Mouse (Mus musculus) hindbrain, embryonic 13.5 days (tissue): ENCODE data around the gene Klf12. TPM values are rescaled to one million over a fixed set of nuclear protein-coding genes. Genes with fewer than 3 reads are reported as not detected.

Source experiments
- ATAC-seq: fragments of 200-750 bp; cut with Nextera tagmentation; 2 replicates; pipeline ENCODE4 v1.8.0; 2017; ENCODE audit warnings: moderate TSS enrichment; ENCODE audit not compliant: low FRiP score
- H3K27ac ChIP-seq: fragments of 300-500 bp; sonication (generic); 2 replicates; pipeline ENCODE4 v1.5.1; 2015; ENCODE audit warnings: inconsistent platforms, mild to moderate bottlenecking, moderate library complexity
- H3K27me3 ChIP-seq: fragments of 300-500 bp; sonication (generic); 2 replicates; pipeline ENCODE4 v1.6.1; 2015; ENCODE audit warnings: mild to moderate bottlenecking, inconsistent platforms
- H3K36me3 ChIP-seq: fragments of 300-500 bp; sonication (generic); 2 replicates; pipeline ENCODE4 v1.6.1; 2015; ENCODE audit warnings: mild to moderate bottlenecking, inconsistent platforms
- H3K4me1 ChIP-seq: fragments of 300-500 bp; sonication (generic); replicated peaks from 2 replicates; pipeline ENCODE4 v1.6.1; 2015; ENCODE audit warnings: inconsistent platforms
- H3K4me2 ChIP-seq: fragments of 300-500 bp; sonication (generic); 2 replicates; pipeline ENCODE4 v1.6.1; 2015; ENCODE audit warnings: inconsistent platforms, mild to moderate bottlenecking, moderate library complexity
- H3K4me3 ChIP-seq: fragments of 300-500 bp; sonication (generic); 2 replicates; pipeline ENCODE4 v1.5.1; 2015; ENCODE audit warnings: mild to moderate bottlenecking, inconsistent platforms
- H3K9ac ChIP-seq: fragments of 300-500 bp; sonication (generic); 2 replicates; pipeline ENCODE4 v1.6.1; 2015; ENCODE audit warnings: mild to moderate bottlenecking, inconsistent platforms
- H3K9me3 ChIP-seq: fragments of 300-500 bp; sonication (generic); 2 replicates; pipeline ENCODE4 v1.6.1; 2016; ENCODE audit warnings: inconsistent platforms
- WGBS: fragments of 180-500 bp; shearing (Covaris S2); methylation state at CpG from one replicate; pipeline ENCODE4 v1.1.7; 2015; 5-methylcytosine and 5-hydroxymethylcytosine counted together
- polyA plus RNA-seq: library from polyadenylated mRNA; unstranded; fragments of >200 nt; fragmentation: Nextera tagmentation; extraction: Ambion mirVana; gene quantifications from 2 replicates; pipeline ENCODE4 v1.2.1, GENCODE M21; 2015

The Klf12 gene
- polyA plus RNA-seq, 1 experiment from 2014 or later: 49.0 TPM

DNA sequence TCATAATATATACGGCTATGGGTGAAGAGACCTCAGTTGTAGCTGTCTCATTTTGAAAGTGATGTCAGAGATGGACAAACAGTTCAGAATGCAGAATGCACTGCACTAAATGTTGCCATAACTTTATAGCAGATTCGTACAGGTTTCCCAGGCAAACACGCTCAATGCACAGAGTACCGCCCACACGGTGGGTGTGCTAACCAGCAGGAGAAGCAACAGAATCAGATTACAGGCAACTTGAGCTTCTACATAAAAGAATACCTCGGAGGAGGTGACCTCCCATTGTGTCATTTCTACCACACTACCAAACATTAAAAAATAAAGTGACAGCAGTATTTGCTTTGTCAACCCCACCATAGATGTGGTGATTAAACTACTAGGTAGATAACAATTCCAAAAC is 171.1 kb downstream of the Klf12 start:
- Histone ChIP-seq H3K9me3 (no peaks in the 10 kb centered on the region), H3K4me3 (no peak overlapping the region), H3K4me2 (no peak overlapping the region), H3K36me3 (no peaks in the 10 kb centered on the region), H3K9ac (no peak overlapping the region), H3K4me1 (peaks cover 15% of the 10 kb centered on the region; the same call in 1 of the 2 replicates), H3K27ac (no peak overlapping the region), H3K27me3 (no peaks in the 10 kb centered on the region)
- WGBS: 53% methylated on average over 6 of the region's 6 CpGs
- no peak for ATAC-seq

DNA sequence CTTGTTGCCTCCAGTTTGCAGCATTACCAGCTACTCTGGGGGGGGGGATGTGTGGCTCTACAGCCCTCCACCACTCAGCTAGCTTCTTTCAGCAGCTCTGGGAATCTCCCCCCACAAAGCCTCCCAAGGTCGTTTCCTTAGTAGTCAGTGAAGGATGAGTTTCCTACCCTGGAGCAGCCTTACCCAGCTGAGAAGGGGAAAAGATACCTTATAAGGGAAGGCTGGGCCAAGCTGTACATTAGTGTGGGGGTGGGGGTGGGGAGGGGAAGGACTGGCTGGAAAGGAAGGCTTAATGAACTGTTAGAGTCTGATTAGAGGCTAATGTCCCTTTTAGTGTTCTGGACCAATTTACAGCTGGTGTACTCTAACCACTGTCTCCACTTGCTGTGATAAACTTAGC is 172.7 kb downstream of the Klf12 start:
- ATAC-seq: peak; percentile 49; the same call in 1 of the 2 replicates

DNA sequence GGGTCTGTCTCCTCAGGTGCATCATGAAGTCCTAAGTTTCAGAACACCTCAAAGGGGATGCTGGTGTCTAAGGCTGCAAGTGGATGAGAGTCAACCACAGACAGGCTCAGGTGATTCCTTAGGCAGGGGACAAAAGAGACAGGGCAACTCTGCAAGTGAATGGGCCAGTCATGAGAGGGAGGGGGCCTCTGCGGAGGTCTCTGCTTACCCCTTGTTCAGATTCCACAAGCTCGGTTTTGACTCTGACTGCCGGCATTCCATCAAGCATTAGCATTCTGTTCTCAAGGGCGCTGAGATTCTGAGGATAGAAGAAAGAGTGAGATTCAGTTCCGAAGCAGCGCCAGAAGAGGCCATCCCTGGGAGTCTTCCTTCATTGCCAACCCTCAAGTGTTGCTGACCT is 174.9 kb downstream of the Klf12 start:
- Histone ChIP-seq H3K27ac (no peak overlapping the region), H3K36me3 (no peaks in the 10 kb centered on the region), H3K9me3 (no peaks in the 10 kb centered on the region), H3K4me2 (no peak overlapping the region), H3K4me3 (no peak overlapping the region), H3K9ac (no peak overlapping the region), H3K27me3 (no peaks in the 10 kb centered on the region), H3K4me1 (peaks cover 27% of the 10 kb centered on the region)
- WGBS: 20% methylated on average over 6 of the region's 6 CpGs
- no peak for ATAC-seq

More for the DNA sequence above, 172.7 kb downstream of the Klf12 start:
- Histone ChIP-seq H3K4me1 (peaks cover 15% of the 10 kb centered on the region; the same call in 1 of the 2 replicates), H3K36me3 (no peaks in the 10 kb centered on the region), H3K9ac (no peak overlapping the region), H3K27ac (no peak overlapping the region), H3K4me3 (no peak overlapping the region), H3K4me2 (no peak overlapping the region), H3K9me3 (no peaks in the 10 kb centered on the region), H3K27me3 (no peaks in the 10 kb centered on the region)
- WGBS: 4% methylated on average over 1 of the region's 1 CpGs

DNA sequence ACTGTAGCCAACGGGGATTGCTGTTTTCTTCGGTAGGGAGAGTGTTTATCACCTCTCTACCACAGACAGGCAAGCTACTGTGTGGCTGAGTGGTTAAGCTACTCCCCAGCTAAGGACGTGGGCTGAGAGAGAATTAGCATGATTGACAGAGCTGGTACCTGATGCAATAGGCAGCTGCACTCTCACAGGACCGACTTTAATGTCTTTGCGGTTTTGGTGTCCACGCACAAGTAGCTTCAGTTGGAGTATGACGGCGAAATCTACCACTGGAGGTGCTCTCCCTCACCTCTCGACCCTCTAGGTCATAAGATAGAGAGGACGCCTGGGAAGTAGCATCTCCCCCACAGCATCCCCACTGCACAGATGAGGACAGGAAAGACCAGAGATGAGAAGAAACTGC is 178.9 kb downstream of the Klf12 start:
- H3K9me3 ChIP-seq: no peaks in the 10 kb centered on the region
- no peak for ATAC-seq
- no peak overlapping the region for H3K9ac ChIP-seq
- H3K36me3 ChIP-seq: no peaks in the 10 kb centered on the region
- peaks cover 34% of the 10 kb centered on the region for H3K4me1 ChIP-seq
- no peaks in the 10 kb centered on the region for H3K27me3 ChIP-seq
- H3K4me3 ChIP-seq: no peak overlapping the region
- no peak overlapping the region for H3K27ac ChIP-seq
- 75% methylated on average over 10 of the region's 10 CpGs for whole genome bisulfite sequencing
- H3K4me2 ChIP-seq: no peak overlapping the region

- H3K36me3 ChIP-seq: no peaks in the 10 kb centered on the region
- peaks cover 32% of the 10 kb centered on the region for H3K4me1 ChIP-seq
- peak; percentile 41; the same call in 1 of the 2 replicates for ATAC-seq
- 54% methylated on average over 12 of the region's 12 CpGs for WGBS
- no peak overlapping the region for H3K4me3 ChIP-seq
- H3K27ac ChIP-seq: peak overlapping the region; percentile 52
- no peaks in the 10 kb centered on the region for H3K9me3 ChIP-seq
- no peak overlapping the region; the same call in 1 of the 2 replicates for H3K4me2 ChIP-seq
- no peak overlapping the region for H3K9ac ChIP-seq
- H3K27me3 ChIP-seq: no peaks in the 10 kb centered on the region
These were observed 179.7 kb downstream of the Klf12 start for GRCm38 (mm10) chr14:100104818-100105217.

- Histone ChIP-seq H3K27me3 (no peaks in the 10 kb centered on the region), H3K4me3 (no peak overlapping the region), H3K4me2 (no peak overlapping the region), H3K4me1 (peaks cover 28% of the 10 kb centered on the region), H3K36me3 (no peaks in the 10 kb centered on the region), H3K9me3 (no peaks in the 10 kb centered on the region), H3K27ac (peak overlapping the region; percentile 52), H3K9ac (no peak overlapping the region)
- peak; percentile 55; the same call in 1 of the 2 replicates for ATAC-seq
- WGBS: 42% methylated on average over 6 of the region's 6 CpGs
These were observed 180.7 kb downstream of the Klf12 start for GRCm38 (mm10) chr14:100103818-100104217.

GRCm38 (mm10) chr14:100097208-100098189 is 187.0 kb downstream of the Klf12 start:
- no peaks in the 10 kb centered on the region for H3K9me3 ChIP-seq
- no peaks in the 10 kb centered on the region for H3K36me3 ChIP-seq
- no peaks in the 10 kb centered on the region for H3K27me3 ChIP-seq
- 72% methylated on average over 10 of the region's 10 CpGs for WGBS
- H3K9ac ChIP-seq: no peak overlapping the region
- peaks cover 7% of the 10 kb centered on the region for H3K4me1 ChIP-seq
- H3K27ac ChIP-seq: no peak overlapping the region
- no peak overlapping the region for H3K4me2 ChIP-seq
- ATAC-seq: no peak
- H3K4me3 ChIP-seq: no peak overlapping the region

GRCm38 (mm10) chr14:100095730-100096129 is 188.7 kb downstream of the Klf12 start:
- 85% methylated on average over 3 of the region's 3 CpGs for WGBS
- ATAC-seq: no peak
- Histone ChIP-seq H3K4me3 (no peak overlapping the region), H3K27me3 (no peaks in the 10 kb centered on the region), H3K27ac (no peak overlapping the region), H3K9ac (no peak overlapping the region), H3K36me3 (no peaks in the 10 kb centered on the region), H3K4me2 (no peak overlapping the region), H3K4me1 (peaks cover 7% of the 10 kb centered on the region), H3K9me3 (no peaks in the 10 kb centered on the region)

- no peak overlapping the region for H3K4me2 ChIP-seq
- no peaks in the 10 kb centered on the region for H3K9me3 ChIP-seq
- 92% methylated on average over 1 of the region's 1 CpGs for WGBS
- no peak for ATAC-seq
- H3K27me3 ChIP-seq: no peaks in the 10 kb centered on the region
- H3K4me1 ChIP-seq: no peaks in the 10 kb centered on the region
- H3K36me3 ChIP-seq: no peaks in the 10 kb centered on the region
- H3K4me3 ChIP-seq: no peak overlapping the region
- H3K27ac ChIP-seq: no peak overlapping the region
- H3K9ac ChIP-seq: no peak overlapping the region
These were observed 194.0 kb downstream of the Klf12 start for GRCm38 (mm10) chr14:100090517-100090916.

DNA sequence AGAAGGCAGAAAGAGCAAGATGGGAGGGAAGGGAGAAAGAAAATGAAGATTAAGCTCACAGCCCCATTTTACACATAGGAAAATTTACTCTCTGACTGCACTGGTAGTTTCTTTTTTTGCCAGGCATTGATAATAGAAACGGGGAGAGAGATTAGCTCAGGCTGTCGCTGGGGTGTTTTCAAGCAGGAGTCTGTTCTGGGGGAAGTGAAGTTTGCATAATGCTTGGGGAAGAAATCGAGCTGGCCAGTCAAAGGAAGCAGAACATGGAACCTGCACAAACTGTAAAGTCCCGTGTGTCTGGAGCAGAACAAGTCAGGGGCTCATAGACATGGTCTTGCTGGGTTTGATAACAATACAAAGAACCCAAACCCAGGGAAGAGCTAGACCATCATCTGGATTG is 204.9 kb downstream of the Klf12 start:
- no peaks in the 10 kb centered on the region for H3K9me3 ChIP-seq
- no peak overlapping the region for H3K4me2 ChIP-seq
- H3K36me3 ChIP-seq: no peaks in the 10 kb centered on the region
- H3K4me1 ChIP-seq: peaks cover 8% of the 10 kb centered on the region; the same call in 1 of the 2 replicates
- H3K4me3 ChIP-seq: no peak overlapping the region
- 85% methylated on average over 4 of the region's 4 CpGs for WGBS
- H3K27me3 ChIP-seq: no peaks in the 10 kb centered on the region
- ATAC-seq: no peak
- no peak overlapping the region for H3K9ac ChIP-seq
- H3K27ac ChIP-seq: no peak overlapping the region

GRCm38 (mm10) chr14:100072431-100073195 is 211.9 kb downstream of the Klf12 start:
- Histone ChIP-seq H3K9me3 (no peaks in the 10 kb centered on the region), H3K36me3 (no peaks in the 10 kb centered on the region), H3K4me2 (no peak overlapping the region), H3K4me3 (no peak overlapping the region), H3K27me3 (no peaks in the 10 kb centered on the region), H3K27ac (no peak overlapping the region), H3K4me1 (peaks cover 21% of the 10 kb centered on the region; the same call in 1 of the 2 replicates), H3K9ac (no peak overlapping the region)
- WGBS: 82% methylated on average over 12 of the region's 12 CpGs
- ATAC-seq: no peak

DNA sequence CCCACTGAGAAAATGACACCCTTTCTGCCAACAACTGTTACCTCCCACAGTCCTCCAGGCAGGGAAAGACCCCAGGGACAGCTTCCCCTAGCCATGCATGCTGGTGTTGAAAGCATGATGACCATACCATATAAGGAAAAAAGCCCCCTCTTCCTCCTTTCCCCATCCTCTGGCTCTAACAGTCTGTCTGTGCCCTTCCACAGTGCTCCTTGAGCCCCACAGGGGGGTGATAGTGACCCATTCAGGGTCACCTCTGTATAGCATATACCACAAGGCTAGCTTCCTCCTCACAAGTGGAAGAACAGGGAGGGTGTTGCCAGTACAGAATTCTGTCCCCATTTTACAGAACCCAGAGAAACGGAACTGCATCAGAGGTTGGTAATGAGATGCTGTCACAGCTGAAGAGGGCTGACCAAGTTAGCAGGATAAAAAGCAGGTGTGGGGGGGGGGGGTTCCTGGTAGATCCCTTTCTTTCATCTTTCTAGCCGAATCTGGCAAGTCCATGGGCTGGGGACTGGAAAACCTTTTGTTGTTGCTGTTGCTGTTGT is 214.9 kb downstream of the Klf12 start:
- Histone ChIP-seq H3K9me3 (no peaks in the 10 kb centered on the region), H3K27ac (no peak overlapping the region), H3K4me2 (no peak overlapping the region), H3K27me3 (no peaks in the 10 kb centered on the region), H3K4me3 (no peak overlapping the region), H3K9ac (no peak overlapping the region), H3K36me3 (no peaks in the 10 kb centered on the region), H3K4me1 (peaks cover 14% of the 10 kb centered on the region; the same call in 1 of the 2 replicates)
- no peak for ATAC-seq
- WGBS: 53% methylated on average over 2 of the region's 2 CpGs
